1 mouse cellular context compared by ENCODE assay signal in the genomic region with DNA sequence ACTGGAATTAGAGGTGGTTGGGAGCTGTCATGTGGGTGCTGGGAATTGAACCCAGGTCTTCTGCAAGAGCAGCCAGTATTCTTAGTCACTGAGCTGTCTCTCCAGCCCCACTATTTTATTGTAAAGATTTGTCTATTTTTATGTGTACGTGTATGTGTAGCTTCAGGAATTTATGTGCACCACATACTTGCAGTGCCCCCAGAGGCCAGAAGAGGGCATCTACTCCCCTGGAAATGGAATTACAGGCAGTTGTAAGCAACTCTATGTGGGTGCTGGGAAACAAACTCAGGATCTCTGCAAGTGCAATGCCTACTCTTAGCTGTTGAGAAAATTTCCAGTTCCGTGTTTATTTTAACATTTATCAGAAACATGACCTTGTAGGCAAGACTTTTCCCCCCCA.
A peak's percentile ranks its signal among the peaks of the same experiment; 100 is the strongest.
TF ChIP-seq lines count a peak whose summit lies in the region.

No protein-coding gene starts in this region.

TF ChIP-seq in CH12.LX, 34 proteins besides CTCF, POLR2A, EP300 and RAD21:
- TF ChIP-seq SMC3 (IDR thresholded peaks at IDR 0.05; ENCODE audit: low read depth, low read length): peak; percentile 20
- no peak for TF ChIP-seq HCFC1 (IDR thresholded peaks at IDR 0.05; ENCODE audit: low read depth, low read length)
TF ChIP-seq in CH12.LX: peak in this region for 1.
